Mouse (Mus musculus) CH12.LX (cell line): Measurements from ENCODE around the gene Xcl1.

Experiments
- CTCF ChIP-seq, 2 experiments: IDR thresholded peaks in 1 of 2; conservative IDR thresholded peaks in 1 of 2; 2 replicates each; pipeline ENCODE4 v1.5.1; 2011 to 2012; ENCODE audit warnings: low read depth in 2 of 2, low read length in 2 of 2, improper control_type of control experiment in 1 of 2, inconsistent platforms in 1 of 2, mild to moderate bottlenecking in 1 of 2, moderate library complexity in 1 of 2
- ZNF384 ChIP-seq: IDR thresholded peaks from 2 replicates; pipeline ENCODE4 v1.6.1; 2012; ENCODE audit warnings: low read depth, low read length, improper control_type of control experiment, inconsistent platforms

DNA sequence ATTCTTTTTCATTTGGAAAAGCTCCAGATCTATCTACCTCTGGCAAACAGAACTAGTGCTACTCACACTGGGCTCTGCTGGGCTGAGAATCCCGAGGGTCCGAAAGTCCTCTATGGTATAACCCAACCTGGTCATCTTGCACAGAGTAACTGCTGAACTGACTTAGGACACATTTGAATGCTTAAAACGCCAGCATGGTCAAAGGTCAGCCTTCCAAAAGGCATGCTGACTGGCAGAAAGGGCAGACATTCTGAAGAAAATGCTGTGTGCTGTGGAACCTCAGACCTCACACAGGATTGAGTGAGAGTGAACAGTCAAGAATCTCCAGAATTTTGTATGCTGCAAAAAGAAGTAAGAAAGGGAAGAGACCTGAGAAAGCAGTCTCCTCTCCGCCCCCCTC is 45.0 kb downstream of the Xcl1 start:
- TF ChIP-seq ZNF384 = no peak
- TF ChIP-seq CTCF (conservative IDR thresholded peaks at IDR 0.05 in 1 of 2, IDR thresholded peaks at IDR 0.05 in 1 of 2; ENCODE audit: low read depth in 2 of 2, low read length in 2 of 2) = no peak
